Mouse (Mus musculus) 3T3-L1 (cell line): ENCODE measurements around the gene Tmem132a.
A peak's percentile ranks its signal among the peaks of the same experiment; 100 is the strongest.

ENCODE experiments used
- DNase-seq: peaks from one replicate; pipeline ENCODE4 v3.0.0-alpha.2; 2015; ENCODE audit warnings: low read depth, low spot score

The Tmem132a gene

DNA sequence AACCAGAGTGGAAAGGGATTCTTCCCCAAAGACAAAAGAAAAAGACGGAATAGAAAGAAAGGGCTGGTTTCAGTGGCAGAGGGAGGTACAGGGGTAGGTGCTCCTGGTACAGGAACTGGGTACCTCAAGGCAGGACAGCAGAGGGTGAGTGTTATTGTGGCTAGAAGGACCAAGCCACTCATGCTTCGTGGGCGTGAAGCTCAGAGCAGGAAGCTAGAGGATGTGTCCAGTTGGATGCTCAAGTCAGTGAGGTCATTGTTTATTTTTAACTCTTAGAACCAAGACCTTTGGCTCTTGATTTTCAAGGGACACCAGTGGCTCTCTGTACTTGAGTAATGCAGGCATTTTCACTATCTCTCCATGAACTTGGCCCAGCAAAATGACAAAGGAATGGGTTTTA lies 37.7 kb downstream of the Tmem132a start:
- DNase-seq = peak; percentile 64

DNA sequence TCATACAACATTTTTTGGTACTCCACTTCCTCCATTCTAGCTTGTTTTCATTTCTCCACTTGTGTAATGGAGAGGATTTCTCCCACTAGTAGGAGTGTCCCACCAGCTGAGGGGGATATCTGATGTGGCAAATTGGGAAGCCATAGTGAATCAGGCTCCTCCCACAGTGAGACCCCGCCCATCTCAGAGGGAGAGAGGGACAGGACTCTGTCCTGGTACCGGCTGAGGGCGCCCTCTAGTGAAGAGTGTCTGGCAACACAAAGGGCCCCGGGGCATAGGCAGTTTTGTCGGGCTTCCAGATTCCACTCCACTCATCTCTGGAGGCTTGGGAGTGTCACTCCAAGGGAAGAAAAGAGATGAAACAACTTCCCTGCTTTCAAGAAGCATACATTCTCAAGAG lies 38.3 kb downstream of the Tmem132a start:
- DNase-seq = peak; percentile 68

DNA sequence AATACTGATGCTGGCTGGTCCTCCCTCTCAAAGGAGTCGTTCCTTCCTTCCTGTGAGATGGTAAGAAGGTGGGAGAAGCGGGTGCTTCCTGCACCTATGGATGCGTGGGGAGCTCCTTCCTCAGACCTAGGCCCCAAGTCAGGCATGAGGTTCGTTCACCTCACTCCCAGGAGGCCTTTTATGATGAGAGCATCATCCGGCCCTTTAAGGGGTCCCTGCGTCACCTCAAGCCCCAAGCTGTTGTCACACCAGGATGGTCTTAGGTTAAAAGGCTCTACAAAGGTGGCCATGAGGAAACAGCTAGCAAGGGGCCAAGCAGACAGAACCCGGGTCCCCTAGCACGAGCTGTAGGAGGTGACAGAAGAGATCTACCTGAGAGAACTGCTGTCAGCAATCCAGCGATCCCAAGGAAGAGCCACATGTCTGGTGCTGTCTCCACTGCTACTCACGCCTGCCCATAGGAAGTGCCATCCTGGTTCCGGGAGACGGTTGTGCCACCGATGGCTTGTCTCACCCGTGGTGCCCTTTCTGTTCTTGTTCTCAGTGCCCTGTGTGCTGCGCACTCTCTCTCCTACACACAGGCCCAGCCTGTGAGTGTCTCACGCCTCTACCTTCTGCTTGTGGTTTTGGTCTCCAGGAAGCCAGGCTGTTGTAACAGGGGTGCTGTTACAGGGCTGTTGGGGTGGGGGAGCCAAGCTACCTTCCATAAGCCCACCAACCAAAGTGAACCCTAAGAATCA lies 40.1 kb downstream of the Tmem132a start, which contains the start of gene Cd6:
Gene Cd6 (minus strand): TSS at position 623 of the 740 bp plus-strand sequence.
- DNase-seq = no peak

DNA sequence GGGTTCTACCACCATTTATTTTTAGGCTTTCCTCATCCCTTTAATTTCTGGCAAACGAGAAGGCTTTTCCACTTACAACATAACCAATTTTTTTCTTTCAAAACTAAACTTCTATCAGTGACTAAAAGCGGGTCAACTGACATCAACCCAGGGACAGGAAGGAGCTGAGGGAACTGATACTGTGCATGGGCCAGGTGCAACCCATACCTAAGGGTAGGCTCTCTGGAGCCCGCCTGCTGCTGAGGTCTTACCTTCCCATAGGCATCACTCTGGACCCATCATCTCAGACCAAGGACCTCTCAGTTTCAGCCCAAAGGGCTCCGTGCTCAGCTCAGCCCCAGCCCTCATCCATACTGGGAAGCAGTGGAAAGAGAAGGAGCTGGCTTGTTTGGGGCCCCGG lies 41.4 kb downstream of the Tmem132a start:
- no peak for DNase-seq

DNA sequence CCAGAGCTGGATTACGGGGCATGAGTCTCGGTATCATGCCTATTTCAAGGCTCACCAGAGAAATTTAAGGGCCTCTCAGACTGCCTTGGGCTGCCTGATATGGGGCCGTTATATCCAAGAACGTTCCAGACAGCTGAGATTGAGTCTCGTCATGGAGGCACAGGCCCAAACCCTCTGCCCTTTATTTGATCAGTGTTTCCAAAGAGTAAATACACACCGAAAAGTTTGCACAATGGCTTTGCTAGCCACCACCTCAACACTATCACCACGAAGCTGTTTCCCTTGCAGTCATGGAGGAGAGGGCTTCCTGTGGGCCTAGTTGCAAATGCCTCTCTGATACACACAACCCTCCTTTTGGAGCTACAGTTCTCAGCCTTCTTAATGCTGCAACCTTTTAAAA lies 45.7 kb downstream of the Tmem132a start:
- DNase-seq = no peak

DNA sequence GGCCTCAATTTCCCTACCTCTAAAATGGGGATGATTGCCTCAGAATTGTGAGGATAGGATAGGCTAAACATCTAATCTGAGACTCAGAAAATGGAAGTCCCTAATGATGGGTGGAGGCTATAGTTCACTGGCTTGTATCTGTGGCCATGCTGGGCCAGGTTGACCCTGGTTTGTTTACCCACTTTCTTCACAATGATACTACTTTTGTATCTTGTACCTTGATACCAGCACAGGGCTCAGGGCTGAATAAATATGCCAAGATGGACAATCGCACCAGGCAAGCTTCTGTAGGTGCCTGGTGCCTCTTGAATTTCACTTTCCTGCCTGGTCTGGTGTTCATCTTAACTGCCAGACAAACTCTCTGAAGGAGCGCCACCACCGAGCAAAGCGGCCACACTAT lies 47.2 kb downstream of the Tmem132a start:
- DNase-seq = no peak

DNA sequence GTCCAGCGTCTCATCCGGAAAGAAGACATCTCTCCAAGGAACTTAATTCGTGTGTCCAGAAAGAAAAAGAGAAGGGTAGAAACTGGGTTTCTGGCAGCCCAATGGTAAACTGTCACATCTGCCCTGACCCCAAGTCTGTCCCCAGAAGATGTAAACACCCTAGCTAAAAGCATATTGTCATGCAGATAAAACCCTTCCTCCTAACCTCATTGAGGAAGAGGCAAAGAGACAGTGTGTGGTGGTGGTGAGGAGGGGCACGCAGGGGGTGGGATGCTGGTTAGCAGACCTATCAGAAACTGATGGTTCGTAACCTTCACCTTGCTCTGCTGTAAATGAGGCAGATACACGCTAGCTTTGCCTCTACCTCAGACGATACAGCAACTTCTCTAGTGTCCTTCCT lies 48.4 kb downstream of the Tmem132a start:
- DNase-seq = no peak

DNA sequence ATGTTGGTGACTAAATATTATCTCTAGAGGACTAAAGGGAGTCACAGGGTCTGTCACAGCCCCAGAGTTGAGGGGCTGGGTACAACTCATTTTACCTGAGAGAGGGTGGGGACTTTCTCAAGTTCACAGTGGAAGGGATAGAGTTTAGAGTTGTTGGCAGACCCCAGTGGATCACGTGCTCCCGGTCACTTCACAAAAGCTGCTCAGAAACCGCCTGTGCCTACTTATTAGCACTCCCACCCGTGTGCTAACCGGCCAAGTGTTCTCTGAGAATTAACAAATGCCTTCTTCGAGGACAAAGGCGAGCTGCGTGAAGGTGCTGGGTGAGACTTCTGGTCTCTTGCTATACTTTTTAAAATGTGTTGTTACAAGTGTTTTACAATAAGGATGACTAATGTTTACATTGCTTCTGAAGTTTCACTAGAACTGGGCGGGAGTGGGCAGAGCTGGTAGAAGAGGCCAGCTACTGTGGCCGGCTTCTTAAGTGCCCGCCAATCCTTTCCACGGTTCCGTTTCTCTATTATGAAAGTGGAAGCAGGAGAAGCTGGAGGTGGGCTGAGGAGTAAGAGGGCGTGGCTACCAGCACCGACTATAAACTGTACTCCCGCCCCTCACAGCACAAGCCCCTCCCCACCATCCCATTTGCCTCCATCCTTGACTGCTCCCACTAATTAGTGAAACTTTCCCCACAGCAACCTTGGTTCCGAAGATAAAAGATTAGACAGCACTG lies 51.4 kb downstream of the Tmem132a start:
- DNase-seq = no peak

DNA sequence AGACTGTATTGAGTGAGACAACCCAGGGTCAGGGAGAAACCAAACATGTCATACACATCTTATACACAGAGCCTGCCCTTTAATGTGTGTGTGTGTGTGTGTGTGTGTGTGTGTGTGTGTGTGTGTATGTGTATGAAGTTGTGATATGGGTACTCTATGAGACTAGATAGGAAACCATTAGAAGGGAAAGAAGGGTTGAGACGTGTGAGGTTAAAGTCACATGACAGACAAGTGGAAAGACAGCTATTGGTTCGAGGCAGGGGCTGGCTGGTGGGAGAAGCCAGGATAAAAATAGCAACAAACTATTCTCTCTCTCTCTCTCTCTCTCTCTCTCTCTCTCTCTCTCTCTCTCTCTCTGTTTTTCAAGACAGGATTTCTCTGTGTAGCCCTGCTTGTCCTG lies 53.3 kb downstream of the Tmem132a start:
- DNase-seq = no peak

DNA sequence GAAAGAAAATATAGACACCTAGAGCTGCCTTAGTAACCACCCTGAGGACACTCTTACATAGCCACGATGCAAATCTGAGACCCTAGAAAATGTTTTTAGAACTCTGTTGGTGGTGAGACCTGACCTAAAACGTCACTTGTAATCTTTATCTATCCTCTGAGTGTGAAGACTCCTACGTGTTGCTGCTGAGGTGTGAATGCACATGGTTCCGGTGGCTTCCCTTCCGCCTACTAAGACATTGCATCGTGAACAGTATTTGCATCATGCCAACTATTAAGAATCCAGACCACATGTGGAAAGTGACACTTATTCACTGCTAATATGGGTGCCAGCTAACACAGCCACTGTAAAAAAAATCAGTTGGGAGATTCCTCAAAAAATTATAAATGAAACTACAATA lies 53.9 kb downstream of the Tmem132a start:
- DNase-seq = no peak

DNA sequence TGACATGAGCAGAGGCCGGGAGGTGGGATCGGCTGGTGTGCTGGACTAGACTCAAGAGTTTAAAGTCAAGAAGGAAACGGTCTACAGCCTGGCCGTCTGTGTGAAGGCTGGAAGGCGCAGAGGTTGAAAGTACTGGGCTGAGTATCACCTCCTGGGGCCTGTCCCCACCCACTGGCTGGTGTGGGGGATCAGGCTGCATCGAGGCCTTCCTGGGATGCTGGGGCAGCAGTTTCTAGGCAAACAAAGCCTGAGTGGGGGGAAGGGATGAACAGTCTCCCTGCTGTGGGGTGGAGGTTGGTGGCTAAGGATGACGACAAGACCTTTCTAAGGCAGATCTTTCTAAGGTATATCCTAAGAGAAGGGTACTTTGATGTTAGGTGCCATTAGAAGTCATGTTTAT lies 55.8 kb downstream of the Tmem132a start:
- DNase-seq = no peak

DNA sequence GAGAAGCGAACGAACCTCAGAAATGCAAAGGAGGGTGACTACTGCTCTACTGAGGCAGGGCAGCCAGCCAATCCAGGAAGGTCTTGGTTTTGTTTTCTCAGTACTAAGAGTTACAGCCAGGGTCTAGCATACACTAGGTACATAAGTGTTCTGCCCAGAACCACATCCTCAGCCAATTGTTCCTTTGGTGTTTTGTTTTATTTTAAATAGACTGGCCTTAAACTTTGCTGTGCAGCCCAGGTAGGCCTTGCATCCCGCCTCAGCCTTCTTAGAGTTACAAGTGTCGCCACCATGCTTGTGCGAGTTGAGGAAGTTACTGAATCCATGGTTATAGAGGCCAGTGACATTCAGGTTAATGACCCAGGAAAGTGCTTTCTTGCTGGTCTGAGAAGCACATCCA lies 56.7 kb downstream of the Tmem132a start:
- DNase-seq = no peak

DNA sequence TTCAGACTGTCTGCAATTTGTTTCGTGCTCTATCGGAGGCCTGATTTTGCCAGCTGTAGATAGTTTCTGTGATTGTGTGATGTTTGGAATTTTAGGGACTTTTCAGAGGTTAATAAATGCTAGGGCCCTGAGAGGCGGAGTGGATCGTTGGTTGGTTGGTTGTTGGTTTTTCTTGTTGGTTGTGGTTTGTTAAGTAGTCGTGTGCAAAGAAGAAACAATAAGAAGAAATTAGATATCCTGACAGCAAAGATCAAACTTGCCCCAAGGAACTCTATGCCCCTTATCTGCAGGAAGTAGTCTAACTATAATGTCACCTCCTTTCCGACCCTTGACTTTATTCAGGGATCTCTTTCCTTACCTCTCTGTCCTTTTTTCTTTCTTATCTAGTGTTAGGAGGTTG lies 58.3 kb downstream of the Tmem132a start:
- DNase-seq = no peak

DNA sequence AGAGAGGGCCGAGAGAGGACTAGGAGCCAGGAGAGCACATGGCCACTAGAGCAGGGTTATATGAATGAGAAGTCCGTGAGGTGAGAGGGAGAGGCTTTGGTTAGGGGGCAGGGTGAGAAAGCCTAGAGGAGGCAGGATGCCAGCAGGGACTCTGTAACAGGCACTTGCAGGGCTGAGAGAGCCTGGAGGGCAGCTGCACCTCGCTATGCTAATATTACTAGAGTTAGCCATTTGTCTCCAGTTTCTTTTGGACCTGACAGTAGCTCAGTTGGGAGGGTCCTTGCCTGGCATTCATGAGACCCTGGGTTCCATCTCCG lies 59.6 kb downstream of the Tmem132a start:
- DNase-seq = no peak

DNA sequence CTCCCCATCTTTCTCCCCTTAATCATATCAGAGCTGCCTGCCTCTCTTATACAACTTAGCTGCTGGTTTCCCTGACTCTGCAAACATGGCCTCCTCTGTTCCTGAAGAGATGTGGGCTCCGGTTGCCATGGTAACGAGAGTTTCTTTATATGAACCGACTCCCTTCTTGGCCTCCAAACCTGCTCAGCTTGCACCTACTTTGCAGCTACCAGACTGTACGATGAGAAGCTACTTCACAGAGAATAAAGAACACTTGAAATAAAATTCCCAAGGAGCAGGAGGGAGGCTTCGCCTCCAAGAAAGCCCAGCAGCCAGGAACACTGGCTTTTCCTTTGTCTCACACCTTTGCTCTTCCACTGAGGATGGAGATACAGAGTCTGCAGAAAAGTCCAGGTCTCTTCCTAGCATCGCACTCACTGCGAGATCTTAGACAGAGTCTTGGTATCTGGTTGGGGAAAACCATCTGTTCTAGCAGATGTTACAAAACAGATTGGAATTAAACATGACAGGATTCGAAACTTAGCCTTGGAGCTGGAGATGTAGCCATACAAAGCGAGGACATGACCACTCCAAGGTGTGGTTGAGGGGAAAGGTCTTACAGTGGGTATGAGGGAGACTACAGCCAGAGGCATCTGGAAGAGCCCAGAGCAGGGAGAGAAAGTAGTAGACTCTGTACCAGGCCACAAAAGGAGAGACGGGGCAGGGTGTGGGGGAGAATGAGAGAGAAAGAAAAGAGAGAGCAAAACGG lies 60.1 kb downstream of the Tmem132a start:
- DNase-seq = no peak

DNA sequence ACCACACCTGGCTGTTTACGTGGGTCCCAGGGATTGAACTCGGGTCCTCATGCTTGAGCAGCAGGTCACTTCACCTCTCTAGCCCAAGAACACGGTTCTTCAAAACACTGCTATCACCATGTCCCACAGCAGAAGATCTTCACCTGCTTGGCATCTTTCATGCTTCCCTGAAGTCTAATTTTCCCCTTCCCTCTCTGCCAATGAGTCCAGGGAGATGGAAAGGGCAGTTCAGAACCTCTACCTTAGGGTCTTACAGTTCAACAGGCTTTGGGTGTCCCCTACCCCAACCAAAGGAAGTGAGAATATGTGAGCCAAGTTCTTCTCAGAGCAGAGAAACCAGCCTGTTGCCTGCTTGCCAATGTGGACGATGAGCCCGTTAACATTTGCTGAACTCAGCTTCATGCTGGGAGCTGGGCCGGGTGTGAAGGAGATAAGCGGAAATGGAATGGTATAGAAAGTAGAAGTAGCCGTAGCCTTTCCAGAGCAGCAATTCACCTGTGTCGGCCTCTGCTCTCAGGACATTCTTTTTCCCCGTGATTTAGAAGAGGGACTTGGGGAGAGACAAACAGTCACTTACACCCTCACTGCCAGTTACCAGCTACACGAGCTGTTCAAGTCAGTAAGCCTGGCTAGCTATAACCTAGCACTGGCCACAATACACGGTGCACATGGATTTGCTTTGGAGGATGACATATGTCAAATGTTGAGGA lies 61.1 kb downstream of the Tmem132a start:
- DNase-seq = no peak
